ENCODE assay signal across 11 mouse cellular contexts in the genomic region with DNA sequence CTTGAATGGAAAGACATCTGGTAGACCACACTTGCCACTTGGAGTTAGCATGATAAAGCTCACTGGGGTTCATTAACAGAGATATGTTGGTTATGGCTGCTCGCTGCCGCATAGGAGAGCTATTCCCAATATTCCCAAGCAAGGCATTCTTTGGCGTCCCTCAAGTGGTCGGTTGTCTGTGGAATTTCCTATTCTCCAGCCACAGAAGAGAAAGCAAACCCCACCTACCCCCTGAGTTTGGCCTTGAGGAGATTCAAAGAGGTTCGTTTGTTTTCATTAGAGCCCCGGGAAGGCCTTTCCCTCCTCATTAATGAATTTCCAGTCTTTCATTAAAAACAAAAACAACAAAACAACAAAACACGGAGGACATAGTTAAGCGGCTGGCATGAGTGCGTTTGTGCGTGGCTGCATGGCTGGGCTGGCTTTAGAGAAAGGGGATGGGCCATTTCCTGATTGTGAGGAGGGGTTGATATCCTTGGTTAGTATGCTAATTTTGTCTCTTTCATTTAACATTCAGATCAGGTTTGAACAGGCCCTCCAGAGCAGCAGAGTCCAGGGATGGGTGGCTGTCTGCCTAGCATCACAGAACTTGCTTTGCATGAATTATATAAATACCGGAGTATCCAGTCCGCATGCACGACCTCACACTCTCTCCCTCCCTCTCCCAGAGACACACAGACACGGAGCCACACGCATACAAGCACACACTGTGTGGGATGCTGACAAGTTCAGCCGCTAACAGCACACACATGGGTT.
DNase-seq lines count a peak whose midpoint lies in the region; ATAC-seq lines count a peak whose summit lies in the region.
"Had no signal": no experiment of that assay in that cellular context is flagged by ENCODE, and none has a peak within 500 bp of the region (broad histone marks: within the 10 kb centered on the region; RNA-seq: fewer than 3 reads in every experiment).

No protein-coding gene starts in this region.

- H3K36me3 ChIP-seq in midbrain, embryonic 11.5 days (ENCODE audit: control insufficient read depth, insufficient read depth, low read length) = no peaks in the 10 kb centered on the region
- no peaks in the 10 kb centered on the region for H3K36me3 ChIP-seq in midbrain, embryonic 10.5 days
- H3K36me3 ChIP-seq in forebrain, embryonic 12.5 days (replicated peaks) = no peaks in the 10 kb centered on the region
- no peaks in the 10 kb centered on the region for H3K36me3 ChIP-seq in hindbrain, embryonic 16.5 days (ENCODE audit: control insufficient read depth, insufficient read depth, low read length)
- H3K36me3 ChIP-seq in neural tube, embryonic 15.5 days = no peaks in the 10 kb centered on the region

- peak; percentile 79 for DNase-seq in midbrain, embryonic 11.5 days (ENCODE audit: low spot score, missing footprints)
- DNase-seq in midbrain, embryonic 10.5 days (ENCODE audit: low spot score) = no peak
- DNase-seq in layer of hippocampus, postnatal 25 days (ENCODE audit: extremely low spot score in 1 of 2, low spot score in 1 of 2) = no peak
- DNase-seq: cerebellum, adult 18-20 months; liver; lung, embryonic 14.5 days had no signal

- H3K9ac ChIP-seq in midbrain, embryonic 11.5 days (ENCODE audit: low read length) = no peak overlapping the region
- H3K9ac ChIP-seq in forebrain, embryonic 12.5 days = no peak overlapping the region
- no peak overlapping the region for H3K9ac ChIP-seq in hindbrain, embryonic 16.5 days (ENCODE audit: low read depth, low read length)
- H3K9ac ChIP-seq in neural tube, embryonic 15.5 days (replicated peaks) = no peak overlapping the region
- H3K9ac ChIP-seq: lung, embryonic 14.5 days had no signal

- no peak overlapping the region for H3K4me3 ChIP-seq in midbrain, embryonic 11.5 days (ENCODE audit: low read depth, low read length)
- no peak overlapping the region for H3K4me3 ChIP-seq in midbrain, embryonic 10.5 days
- no peak overlapping the region for H3K4me3 ChIP-seq in forebrain, embryonic 12.5 days (replicated peaks)
- H3K4me3 ChIP-seq in hindbrain, embryonic 16.5 days (ENCODE audit: low read length) = peak overlapping the region; percentile 41
- H3K4me3 ChIP-seq in neural tube, embryonic 15.5 days (replicated peaks) = peak overlapping the region; percentile 39
- H3K4me3 ChIP-seq: megakaryocyte, embryonic 14.5 days had no signal

- H3K4me1 ChIP-seq in midbrain, embryonic 11.5 days (ENCODE audit: control insufficient read depth, insufficient read depth, low read length) = no peaks in the 10 kb centered on the region
- H3K4me1 ChIP-seq in midbrain, embryonic 10.5 days = peaks cover 7% of the 10 kb centered on the region; the same call in 1 of the 2 replicates
- peaks cover 48% of the 10 kb centered on the region for H3K4me1 ChIP-seq in forebrain, embryonic 12.5 days
- H3K4me1 ChIP-seq in hindbrain, embryonic 16.5 days (ENCODE audit: control insufficient read depth, insufficient read depth, low read depth, low read length) = peaks cover 4% of the 10 kb centered on the region
- peaks cover 38% of the 10 kb centered on the region for H3K4me1 ChIP-seq in neural tube, embryonic 15.5 days
- H3K4me1 ChIP-seq: megakaryocyte, embryonic 14.5 days had no signal

- no peak overlapping the region for H3K27ac ChIP-seq in midbrain, embryonic 11.5 days (ENCODE audit: low read depth, low read length)
- H3K27ac ChIP-seq in midbrain, embryonic 10.5 days (replicated peaks) = no peak overlapping the region
- H3K27ac ChIP-seq in forebrain, embryonic 12.5 days = peak overlapping the region; percentile 65
- no peak overlapping the region for H3K27ac ChIP-seq in hindbrain, embryonic 16.5 days (ENCODE audit: low read depth, low read length)
- H3K27ac ChIP-seq in neural tube, embryonic 15.5 days (replicated peaks) = peak overlapping the region; percentile 83

- peak; percentile 73 for ATAC-seq in midbrain, embryonic 11.5 days (ENCODE audit: low FRiP score)
- peak; percentile 81 for ATAC-seq in forebrain, embryonic 12.5 days (ENCODE audit: low FRiP score)
- peak; percentile 82 for ATAC-seq in hindbrain, embryonic 16.5 days
- 0 out of 2 replicates have a peak, but pooled peaks have one; percentile 42 for ATAC-seq in neural tube, embryonic 15.5 days (ENCODE audit: low FRiP score)
- ATAC-seq in megakaryocyte-erythroid progenitor cell, adult 5-6 weeks (replicated peaks; ENCODE audit: low FRiP score, low TSS enrichment, poor library complexity, severe bottlenecking) = no peak

- WGBS in midbrain, embryonic 11.5 days = 82% methylated on average over 16 of the region's 16 CpGs
- WGBS in midbrain, embryonic 10.5 days = 82% methylated on average over 16 of the region's 16 CpGs
- 43% methylated on average over 16 of the region's 16 CpGs for WGBS in forebrain, embryonic 12.5 days
- 40% methylated on average over 16 of the region's 16 CpGs for WGBS in hindbrain, embryonic 16.5 days
- WGBS in neural tube, embryonic 15.5 days = 46% methylated on average over 16 of the region's 16 CpGs

- no peak overlapping the region for H3K4me2 ChIP-seq in midbrain, embryonic 11.5 days
- H3K4me2 ChIP-seq in forebrain, embryonic 12.5 days = peak overlapping the region; percentile 29
- H3K4me2 ChIP-seq in hindbrain, embryonic 16.5 days (ENCODE audit: low read length) = peak overlapping the region; percentile 64
- H3K4me2 ChIP-seq in neural tube, embryonic 15.5 days = peak overlapping the region; percentile 64
- H3K4me2 ChIP-seq: lung, embryonic 14.5 days had no signal

- no peaks in the 10 kb centered on the region for H3K9me3 ChIP-seq in midbrain, embryonic 11.5 days (ENCODE audit: control insufficient read depth, low read length)
- H3K9me3 ChIP-seq in midbrain, embryonic 10.5 days (replicated peaks) = no peaks in the 10 kb centered on the region
- no peaks in the 10 kb centered on the region for H3K9me3 ChIP-seq in forebrain, embryonic 12.5 days
- H3K9me3 ChIP-seq in hindbrain, embryonic 16.5 days (ENCODE audit: control insufficient read depth, low read length) = no peaks in the 10 kb centered on the region
- no peaks in the 10 kb centered on the region for H3K9me3 ChIP-seq in neural tube, embryonic 15.5 days (replicated peaks)

- no peaks in the 10 kb centered on the region for H3K27me3 ChIP-seq in midbrain, embryonic 11.5 days (ENCODE audit: control insufficient read depth, insufficient read depth, low read length)
- no peaks in the 10 kb centered on the region for H3K27me3 ChIP-seq in midbrain, embryonic 10.5 days (ENCODE audit: low read depth, poor library complexity, severe bottlenecking)
- peaks cover 7% of the 10 kb centered on the region for H3K27me3 ChIP-seq in forebrain, embryonic 12.5 days
- no peaks in the 10 kb centered on the region for H3K27me3 ChIP-seq in hindbrain, embryonic 16.5 days (replicated peaks; ENCODE audit: control insufficient read depth, insufficient read depth, low read length)
- H3K27me3 ChIP-seq in neural tube, embryonic 15.5 days (replicated peaks) = no peaks in the 10 kb centered on the region
- H3K27me3 ChIP-seq: megakaryocyte, embryonic 14.5 days had no signal

Comparison
In these comparisons a context has a peak if more than half of its experiments do, and no peak if none do; other contexts are left out.
1. H3K27ac ChIP-seq: peak in forebrain, embryonic 12.5 days (single experiment) and neural tube, embryonic 15.5 days (single experiment); none in midbrain, embryonic 11.5 days (single experiment), midbrain, embryonic 10.5 days (single experiment) and hindbrain, embryonic 16.5 days (single experiment).
2. H3K4me3 ChIP-seq: peak in hindbrain, embryonic 16.5 days (single experiment) and neural tube, embryonic 15.5 days (single experiment); none in midbrain, embryonic 11.5 days (single experiment), midbrain, embryonic 10.5 days (single experiment) and forebrain, embryonic 12.5 days (single experiment).